Mouse (Mus musculus) kidney, embryonic 16.5 days (tissue): ENCODE measurements at regions not wholly inside any gene's neighbourhood (a gene's known extent, or its start where the extent isn't known, plus 50 kb on each side); places are given as distances from the start of the nearest gene placed in this dataset.

Experiments
- ATAC-seq: fragments of 200-750 bp; cut with Nextera tagmentation; 2 replicates; pipeline ENCODE4 v1.8.0; 2017; ENCODE audit warnings: moderate TSS enrichment; ENCODE audit not compliant: low FRiP score, low TSS enrichment
- H3K27ac ChIP-seq: fragments of 300-500 bp; sonication (generic); 2 replicates; pipeline ENCODE4 v1.5.1; 2014; ENCODE audit warnings: low read length
- H3K27me3 ChIP-seq: fragments of 300-500 bp; sonication (generic); 2 replicates; pipeline ENCODE4 v1.6.1; 2014; ENCODE audit warnings: low read length, control low read depth, mixed read lengths; ENCODE audit not compliant: insufficient read depth
- H3K36me3 ChIP-seq: fragments of 300-500 bp; sonication (generic); 2 replicates; pipeline ENCODE4 v1.6.1; 2014; ENCODE audit warnings: low read length, control low read depth, mixed read lengths; ENCODE audit not compliant: insufficient read depth
- H3K4me1 ChIP-seq: fragments of 300-500 bp; sonication (generic); 2 replicates; pipeline ENCODE4 v1.6.1; 2014; ENCODE audit warnings: low read length, control low read depth, mixed read lengths; ENCODE audit not compliant: insufficient read depth
- H3K4me2 ChIP-seq: fragments of 300-500 bp; sonication (generic); replicated peaks from 2 replicates; pipeline ENCODE4 v1.6.1; 2014; ENCODE audit warnings: low read depth, low read length
- H3K4me3 ChIP-seq: fragments of 300-500 bp; sonication (generic); 2 replicates; pipeline ENCODE4 v1.5.1; 2014; ENCODE audit warnings: mild to moderate bottlenecking, low read length
- H3K9ac ChIP-seq: fragments of 300-500 bp; sonication (generic); replicated peaks from 2 replicates; pipeline ENCODE4 v1.6.1; 2014; ENCODE audit warnings: low read length
- H3K9me3 ChIP-seq: fragments of 300-500 bp; sonication (generic); 2 replicates; pipeline ENCODE4 v1.6.1; 2016; ENCODE audit warnings: low read length, control low read depth
- WGBS: fragments of 180-500 bp; shearing (Covaris S2); extraction: QIAGEN DNeasy Blood & Tissue Kit; methylation state at CpG from one replicate; pipeline ENCODE4 v1.1.7; 2014; 5-methylcytosine and 5-hydroxymethylcytosine counted together

DNA sequence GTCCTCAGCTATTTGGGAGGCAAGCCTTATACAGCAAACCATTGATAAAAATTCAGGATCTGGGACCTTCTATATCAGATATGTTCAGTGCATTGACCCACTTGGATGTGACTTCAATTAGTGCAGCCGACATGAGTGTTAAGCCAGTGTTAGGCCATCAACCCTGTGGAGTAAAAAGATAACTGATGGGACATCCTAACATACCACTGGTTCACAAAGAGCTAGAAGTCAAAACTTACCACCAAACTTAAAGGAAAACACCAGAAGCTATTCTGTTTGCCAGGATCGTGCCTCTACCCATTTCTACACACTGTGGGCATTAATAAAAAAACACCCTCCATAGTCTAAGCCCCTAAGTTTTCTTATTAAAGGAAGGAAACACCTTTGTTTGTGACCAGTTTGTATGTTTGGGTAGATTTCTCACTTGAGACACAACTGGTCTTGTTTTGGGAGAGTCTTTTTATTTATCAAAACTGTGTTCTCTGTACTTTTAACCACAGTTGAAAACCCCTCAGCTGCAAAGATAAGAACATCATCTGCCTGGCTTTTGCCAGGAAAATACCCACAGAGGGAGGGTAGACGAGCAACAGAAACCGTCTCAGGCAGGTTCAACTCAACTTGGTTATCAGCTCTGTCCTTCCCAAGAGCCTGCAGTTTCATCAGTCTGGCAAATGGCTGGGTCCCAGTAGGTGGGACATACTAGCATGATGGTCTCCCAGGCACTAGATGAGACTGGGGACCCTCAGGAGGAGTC is 283.5 kb downstream of the Sox4 start:
- no peaks in the 10 kb centered on the region for H3K27me3 ChIP-seq
- H3K27ac ChIP-seq: no peak overlapping the region
- WGBS: 90% methylated on average over 4 of the region's 4 CpGs
- H3K4me1 ChIP-seq: peaks cover 28% of the 10 kb centered on the region
- no peaks in the 10 kb centered on the region for H3K9me3 ChIP-seq
- H3K4me3 ChIP-seq: no peak overlapping the region
- no peak overlapping the region for H3K4me2 ChIP-seq
- no peaks in the 10 kb centered on the region for H3K36me3 ChIP-seq
- H3K9ac ChIP-seq: no peak overlapping the region
- no peak for ATAC-seq

DNA sequence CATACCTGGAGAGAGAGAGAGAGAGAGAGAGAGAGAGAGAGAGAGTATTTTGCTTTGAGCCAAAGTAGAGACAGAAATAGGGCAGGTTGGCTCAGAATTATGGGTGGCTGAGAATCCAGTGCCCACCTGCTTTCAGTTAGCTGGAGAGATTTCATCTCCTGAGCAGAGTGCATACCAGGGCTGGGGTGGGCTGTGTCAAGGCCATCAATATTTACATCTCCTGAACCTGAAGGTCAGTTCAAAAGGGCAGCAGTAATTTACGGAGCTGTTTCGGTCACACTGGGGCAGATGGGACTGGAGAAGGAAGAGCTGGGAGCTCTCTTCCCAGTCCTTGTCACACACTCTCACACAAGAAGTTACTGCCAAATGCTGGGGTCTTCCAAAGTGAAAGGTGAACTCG is 286.7 kb downstream of the Sox4 start:
- Histone ChIP-seq H3K9ac (no peak overlapping the region), H3K4me2 (no peak overlapping the region), H3K4me1 (peaks cover 48% of the 10 kb centered on the region), H3K27ac (no peak overlapping the region), H3K4me3 (no peak overlapping the region), H3K36me3 (no peaks in the 10 kb centered on the region), H3K9me3 (no peaks in the 10 kb centered on the region), H3K27me3 (no peaks in the 10 kb centered on the region)
- ATAC-seq: no peak
- WGBS: 31% methylated on average over 3 of the region's 3 CpGs

DNA sequence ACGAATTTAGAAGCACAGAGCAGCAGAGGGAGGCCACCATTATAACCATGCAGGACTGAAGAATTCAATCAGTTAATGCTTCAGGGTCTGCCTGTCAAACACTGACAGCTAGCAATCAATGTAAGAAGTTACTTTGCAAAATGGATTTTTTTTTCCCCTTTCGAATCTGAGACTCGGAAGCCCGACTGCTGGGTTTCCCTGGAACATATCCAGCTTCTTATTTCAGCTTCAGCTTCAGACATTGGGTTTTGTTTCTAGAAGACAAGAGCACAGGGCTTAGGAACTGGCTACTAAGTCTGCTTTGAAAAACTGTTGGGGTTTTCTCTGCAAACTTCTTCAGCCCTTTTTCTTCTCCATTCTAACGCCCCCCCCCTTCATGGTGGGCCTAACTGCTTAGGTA is 288.4 kb downstream of the Sox4 start:
- Histone ChIP-seq H3K36me3 (no peaks in the 10 kb centered on the region), H3K9ac (no peak overlapping the region), H3K4me2 (no peak overlapping the region), H3K27ac (peak overlapping the region; percentile 15; the same call in 1 of the 2 replicates), H3K4me1 (peaks cover 39% of the 10 kb centered on the region), H3K9me3 (no peaks in the 10 kb centered on the region), H3K4me3 (no peak overlapping the region), H3K27me3 (no peaks in the 10 kb centered on the region)
- no peak for ATAC-seq
- 44% methylated on average over 5 of the region's 5 CpGs for WGBS

DNA sequence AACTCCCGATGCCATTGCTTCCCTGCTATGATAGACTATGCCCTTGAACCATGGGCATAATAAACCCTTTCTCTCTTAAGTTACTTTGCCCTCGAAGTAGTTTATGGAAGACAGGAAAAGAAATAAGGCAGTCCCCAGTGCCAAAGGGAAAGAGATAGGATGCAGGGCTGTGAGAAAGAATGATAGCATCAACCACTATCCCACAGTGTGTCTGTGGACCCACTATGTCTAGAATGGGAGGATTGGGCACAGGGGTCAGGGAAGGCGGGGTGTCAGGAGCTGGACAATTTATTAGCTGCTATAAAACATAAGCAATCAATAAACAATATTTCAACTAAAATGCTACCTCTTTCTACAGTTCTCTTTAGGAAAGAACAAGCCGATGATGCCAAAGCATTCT is 288.8 kb downstream of the Sox4 start:
- no peaks in the 10 kb centered on the region for H3K36me3 ChIP-seq
- 27% methylated on average over 4 of the region's 4 CpGs for WGBS
- no peaks in the 10 kb centered on the region for H3K27me3 ChIP-seq
- no peak overlapping the region for H3K4me2 ChIP-seq
- peaks cover 39% of the 10 kb centered on the region for H3K4me1 ChIP-seq
- ATAC-seq: no peak
- H3K9ac ChIP-seq: no peak overlapping the region
- no peaks in the 10 kb centered on the region for H3K9me3 ChIP-seq
- no peak overlapping the region; the same call in 1 of the 2 replicates for H3K27ac ChIP-seq
- H3K4me3 ChIP-seq: no peak overlapping the region

DNA sequence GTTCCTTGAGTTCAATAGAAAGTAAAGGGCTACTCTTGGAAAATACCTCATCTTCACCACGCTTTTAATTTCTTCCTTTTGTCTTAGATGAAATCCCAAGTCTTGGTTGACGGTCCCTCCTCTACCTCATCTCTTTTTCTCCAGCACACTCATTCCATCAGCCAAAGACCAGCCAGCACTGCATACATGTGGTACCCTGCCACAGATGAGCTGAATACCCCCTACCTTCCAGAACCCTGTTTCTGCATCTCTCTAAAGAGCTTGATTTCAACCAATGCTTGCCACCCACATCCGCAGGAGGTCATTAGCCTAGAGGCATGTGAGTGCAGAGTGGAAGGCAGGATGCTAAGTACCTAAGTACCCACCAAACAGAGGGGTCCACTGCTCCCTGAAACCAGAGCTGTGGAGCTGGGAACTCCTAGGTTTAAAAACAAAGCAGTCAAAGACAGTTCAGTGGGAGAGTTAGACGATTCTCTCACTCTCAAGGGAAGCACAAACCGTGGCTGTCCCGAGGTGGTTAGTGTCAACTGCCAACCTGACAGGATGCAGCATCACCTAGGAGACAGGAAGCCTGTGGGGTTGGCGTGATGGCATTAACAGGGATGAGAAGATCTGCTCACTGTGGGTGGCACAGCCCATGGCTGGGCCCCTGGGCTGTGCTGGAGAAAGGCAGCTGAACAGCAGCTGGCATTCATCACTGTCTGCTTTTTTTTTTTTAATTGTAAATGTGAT is 289.4 kb downstream of the Sox4 start:
- H3K4me2 ChIP-seq: no peak overlapping the region
- no peaks in the 10 kb centered on the region for H3K36me3 ChIP-seq
- no peak overlapping the region for H3K4me3 ChIP-seq
- H3K9me3 ChIP-seq: no peaks in the 10 kb centered on the region
- H3K9ac ChIP-seq: no peak overlapping the region
- ATAC-seq: peak; percentile 85
- H3K27me3 ChIP-seq: no peaks in the 10 kb centered on the region
- WGBS: 33% methylated on average over 7 of the region's 7 CpGs
- H3K27ac ChIP-seq: peak overlapping the region; percentile 68
- H3K4me1 ChIP-seq: peaks cover 39% of the 10 kb centered on the region

DNA sequence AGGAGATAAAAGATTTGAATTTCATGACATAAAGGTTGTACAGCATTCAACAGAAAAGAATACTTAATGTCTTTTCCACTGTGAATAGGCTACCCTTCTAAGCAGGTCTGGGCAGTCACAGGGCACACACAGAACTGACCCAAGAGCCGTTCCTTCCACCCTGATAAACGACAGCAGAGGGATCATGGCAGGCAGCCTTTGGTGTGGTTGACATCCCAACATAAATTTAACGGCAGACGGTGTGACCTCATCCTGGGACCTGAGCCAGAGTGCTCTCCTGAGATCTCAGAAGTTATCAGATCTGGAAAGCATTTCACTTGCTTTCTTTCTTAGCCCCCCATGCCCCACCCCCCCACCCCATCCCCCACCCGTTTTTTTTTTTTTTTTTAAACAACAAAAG is 290.1 kb downstream of the Sox4 start:
- Histone ChIP-seq H3K27me3 (no peaks in the 10 kb centered on the region), H3K4me1 (peaks cover 39% of the 10 kb centered on the region), H3K4me2 (no peak overlapping the region), H3K9ac (no peak overlapping the region), H3K9me3 (no peaks in the 10 kb centered on the region), H3K27ac (no peak overlapping the region; the same call in 1 of the 2 replicates), H3K36me3 (no peaks in the 10 kb centered on the region), H3K4me3 (no peak overlapping the region)
- 0 out of 2 replicates have a peak, but pooled peaks have one; percentile 36 for ATAC-seq
- 3% methylated on average over 5 of the region's 5 CpGs for WGBS

DNA sequence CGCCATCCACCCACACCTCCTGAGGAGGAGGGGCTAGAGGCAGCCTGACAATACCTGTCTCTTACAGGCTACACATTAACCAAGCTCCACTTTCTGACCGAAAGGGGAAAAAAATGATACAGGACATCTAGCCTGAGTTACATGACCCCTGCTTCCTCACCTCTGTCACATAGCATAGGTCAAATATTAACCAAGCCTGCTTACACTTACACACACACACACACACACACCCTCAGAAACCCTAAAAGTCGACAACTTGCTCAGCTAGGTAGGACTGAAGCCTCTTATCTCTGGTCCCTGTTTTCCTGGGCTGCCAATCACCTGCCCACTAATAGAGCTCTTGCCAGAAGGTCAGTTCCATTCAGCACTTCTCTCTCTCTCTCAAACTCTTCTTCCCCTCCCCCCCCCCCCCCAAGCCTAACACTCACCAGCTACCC is 291.2 kb downstream of the Sox4 start:
- peak; percentile 43; the same call in 1 of the 2 replicates for ATAC-seq
- 53% methylated on average over 3 of the region's 3 CpGs for WGBS

DNA sequence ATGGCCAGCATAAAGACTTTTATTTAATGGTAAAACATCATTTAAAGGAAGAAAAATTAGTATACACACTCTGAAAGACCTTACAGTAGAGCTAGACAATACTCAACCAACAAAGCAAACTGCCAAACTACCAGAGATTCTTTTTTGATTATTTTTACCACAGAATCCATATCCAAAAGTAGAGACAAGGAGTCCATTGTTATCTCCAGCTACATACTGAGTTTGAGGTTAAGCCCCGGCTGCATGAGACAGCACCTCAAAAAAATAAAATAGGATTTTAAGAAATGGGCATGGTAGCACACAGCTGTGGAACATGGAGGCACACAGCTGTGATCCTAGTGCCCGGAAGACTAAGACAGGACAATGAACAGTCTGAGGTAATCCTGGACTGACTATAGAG is 293.4 kb downstream of the Sox4 start:
- Histone ChIP-seq H3K36me3 (no peaks in the 10 kb centered on the region), H3K4me1 (peaks cover 29% of the 10 kb centered on the region), H3K27me3 (no peaks in the 10 kb centered on the region), H3K9me3 (no peaks in the 10 kb centered on the region), H3K4me3 (no peak overlapping the region), H3K4me2 (no peak overlapping the region), H3K9ac (no peak overlapping the region), H3K27ac (no peak overlapping the region)
- 91% methylated on average over 2 of the region's 2 CpGs for WGBS
- no peak for ATAC-seq

More for the DNA sequence above, 291.2 kb downstream of the Sox4 start:
- Histone ChIP-seq H3K36me3 (no peaks in the 10 kb centered on the region), H3K9ac (no peak overlapping the region), H3K4me2 (no peak overlapping the region), H3K9me3 (no peaks in the 10 kb centered on the region), H3K27ac (no peak overlapping the region), H3K4me3 (no peak overlapping the region), H3K4me1 (peaks cover 39% of the 10 kb centered on the region), H3K27me3 (no peaks in the 10 kb centered on the region)

DNA sequence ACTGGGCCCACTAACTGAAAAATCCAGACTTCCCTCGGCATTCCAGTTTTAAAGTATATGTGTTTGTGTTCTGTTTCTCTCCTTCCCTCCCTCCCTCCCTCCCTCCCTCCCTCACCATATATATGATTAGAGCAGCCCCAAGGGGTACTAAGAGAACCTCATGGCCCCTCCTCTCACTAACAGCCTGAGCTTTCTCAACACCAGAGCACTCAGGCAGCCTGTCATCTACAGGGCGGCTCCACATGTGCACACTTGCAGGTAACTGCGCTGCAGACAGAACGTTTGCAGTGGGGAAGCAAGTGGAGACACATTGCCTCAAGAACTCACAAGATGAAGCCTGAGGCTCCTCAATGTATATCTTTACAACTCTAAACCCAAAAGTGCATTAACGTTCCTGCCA is 294.9 kb downstream of the Sox4 start:
- Histone ChIP-seq H3K27ac (no peak overlapping the region), H3K36me3 (no peaks in the 10 kb centered on the region), H3K9ac (no peak overlapping the region), H3K27me3 (no peaks in the 10 kb centered on the region), H3K9me3 (no peaks in the 10 kb centered on the region), H3K4me2 (no peak overlapping the region), H3K4me3 (no peak overlapping the region), H3K4me1 (peaks cover 14% of the 10 kb centered on the region)
- ATAC-seq: no peak
- 66% methylated on average over 5 of the region's 5 CpGs for WGBS

DNA sequence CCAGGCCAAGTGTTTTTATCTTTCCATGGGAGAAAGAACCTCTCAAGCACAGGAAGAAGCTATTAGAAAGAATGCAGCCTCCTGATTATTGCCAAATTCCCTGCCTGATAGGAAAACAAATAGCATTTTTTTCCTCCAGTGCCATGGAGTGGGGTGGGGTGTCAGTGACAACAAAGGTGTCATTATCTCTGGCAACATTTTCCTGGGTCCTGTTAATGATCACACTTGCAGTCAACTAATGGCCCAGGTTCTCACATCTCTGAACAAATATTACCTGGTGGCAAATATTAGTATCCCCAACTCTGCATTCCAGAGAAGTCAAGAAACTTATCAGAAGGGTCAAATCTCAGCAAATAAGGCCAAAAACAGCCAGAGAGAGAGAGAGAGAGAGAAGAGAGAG is 298.6 kb downstream of the Sox4 start:
- no peak overlapping the region for H3K4me2 ChIP-seq
- H3K36me3 ChIP-seq: no peaks in the 10 kb centered on the region
- no peaks in the 10 kb centered on the region for H3K27me3 ChIP-seq
- H3K27ac ChIP-seq: no peak overlapping the region
- no peak for ATAC-seq
- peaks cover 10% of the 10 kb centered on the region for H3K4me1 ChIP-seq
- H3K9ac ChIP-seq: no peak overlapping the region
- H3K9me3 ChIP-seq: no peaks in the 10 kb centered on the region
- no peak overlapping the region for H3K4me3 ChIP-seq
